In the genomic region with DNA sequence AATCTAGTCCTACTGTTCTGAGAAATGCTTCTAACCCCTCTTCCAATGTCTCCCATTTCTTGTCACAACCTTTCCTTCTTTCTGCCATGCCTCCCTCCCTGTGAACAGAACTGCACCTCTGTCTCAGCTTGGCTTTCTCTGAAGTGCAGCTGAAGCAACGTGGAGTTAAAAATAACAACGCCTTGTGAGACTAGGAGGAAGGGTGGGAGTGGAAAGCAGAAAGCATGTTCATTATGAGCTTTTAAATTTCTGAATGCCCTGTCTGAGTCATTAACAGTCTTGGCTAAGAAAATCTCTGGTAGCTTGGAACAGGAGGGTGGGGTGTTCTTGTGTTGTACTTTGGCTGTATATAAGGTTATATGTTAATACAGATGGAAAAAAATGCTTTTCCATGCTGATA, we compare ENCODE assay signal across 16 mouse cellular contexts.
A peak's percentile ranks its signal among the peaks of the same experiment; 100 is the strongest.
DNase-seq lines count a peak whose midpoint lies in the region.
"Had no signal": no experiment of that assay in that cellular context is flagged by ENCODE, and none has a peak within 500 bp of the region (broad histone marks: within the 10 kb centered on the region; RNA-seq: fewer than 3 reads in every experiment).

No protein-coding gene starts in this region.

- DNase-seq in right cerebral cortex, adult 2 months (ENCODE audit: low spot score in 2 of 2), result peak; percentile 26 to 45
- no peak for DNase-seq in right cerebral cortex, postnatal 4 days
- peak; percentile 12 to 31 for DNase-seq in frontal cortex, postnatal 36 days (ENCODE audit: low spot score in 2 of 2)
- DNase-seq in left cerebral cortex, postnatal 36 days (ENCODE audit: low spot score in 2 of 2), result peak; percentile 12
- DNase-seq in telencephalon, adult 2 months (ENCODE audit: low read depth, low spot score), result peak; percentile 68
- DNase-seq in lung, postnatal 14 days, result no peak
- no peak for DNase-seq in natural killer cell, adult 2 months (ENCODE audit: low spot score in 2 of 2)
- no peak for DNase-seq in kidney, adult 11 months
- DNase-seq: adrenal gland, adult 8-10 months; B cell, adult 2 months; cerebellum, adult 9-10 months; gastrocnemius, postnatal 10 days; heart, postnatal 10 days; kidney, postnatal 25 days; lung, postnatal 36 days; thymus, postnatal 14 days had no signal

- intact Hi-C loops in left cerebral cortex, postnatal 36 days (cut with DNase I), result no loop called here

Comparison
In these comparisons a context has a peak if more than half of its experiments do, and no peak if none do; other contexts are left out.
1. DNase-seq: peak in right cerebral cortex, adult 2 months (2 of 2), frontal cortex, postnatal 36 days (2 of 2), left cerebral cortex, postnatal 36 days (2 of 2) and telencephalon, adult 2 months (single experiment); none in right cerebral cortex, postnatal 4 days (single experiment), lung, postnatal 14 days (single experiment), natural killer cell, adult 2 months (0 of 2) and kidney, adult 11 months (single experiment).